Mouse (Mus musculus) cerebellum, adult 9-10 months (tissue): ENCODE measurements at regions not wholly inside any gene's neighbourhood (a gene's known extent, or its start where the extent isn't known, plus 50 kb on each side); places are given as distances from the start of the nearest gene placed in this dataset.

ENCODE experiments used
- DNase-seq: peaks from one replicate; pipeline ENCODE4 v3.0.0; 2022

GRCm38 (mm10) chr1:127001700-127002099, 171.1 kb upstream of the Nckap5 start:
- no peak for DNase-seq

GRCm38 (mm10) chr1:126993061-126993640, 162.6 kb upstream of the Nckap5 start:
- peak; percentile 28 for DNase-seq

GRCm38 (mm10) chr1:126992441-126992840, 161.8 kb upstream of the Nckap5 start:
- no peak for DNase-seq

- no peak for DNase-seq
These were observed 152.2 kb upstream of the Nckap5 start for GRCm38 (mm10) chr1:126982805-126983204.

- no peak for DNase-seq
These were observed 149.7 kb upstream of the Nckap5 start for GRCm38 (mm10) chr1:126980311-126980710.

GRCm38 (mm10) chr1:126973871-126974270, 143.3 kb upstream of the Nckap5 start:
- DNase-seq = no peak

GRCm38 (mm10) chr1:126971777-126972421, 141.3 kb upstream of the Nckap5 start:
- no peak for DNase-seq

- no peak for DNase-seq
These were observed 140.5 kb upstream of the Nckap5 start for GRCm38 (mm10) chr1:126971118-126971517.

- no peak for DNase-seq
These were observed 135.8 kb upstream of the Nckap5 start for GRCm38 (mm10) chr1:126966394-126966793.

- no peak for DNase-seq
These were observed 125.5 kb upstream of the Nckap5 start for GRCm38 (mm10) chr1:126955839-126956720.

GRCm38 (mm10) chr1:126947860-126948259, 117.3 kb upstream of the Nckap5 start:
- no peak for DNase-seq

- no peak for DNase-seq
These were observed 102.1 kb upstream of the Nckap5 start for GRCm38 (mm10) chr1:126932658-126933057.

GRCm38 (mm10) chr1:126931754-126932153, 101.2 kb upstream of the Nckap5 start:
- DNase-seq = peak; percentile 80

- DNase-seq = no peak
These were observed 100.5 kb upstream of the Nckap5 start for GRCm38 (mm10) chr1:126931093-126931492.

GRCm38 (mm10) chr1:126930611-126931010, 100.0 kb upstream of the Nckap5 start:
- DNase-seq = no peak

GRCm38 (mm10) chr1:126929666-126930065, 99.1 kb upstream of the Nckap5 start:
- DNase-seq = no peak

GRCm38 (mm10) chr1:126928186-126928585, 97.6 kb upstream of the Nckap5 start:
- DNase-seq = no peak

- DNase-seq = peak; percentile 82
These were observed 94.8 kb upstream of the Nckap5 start for GRCm38 (mm10) chr1:126925150-126926035.

GRCm38 (mm10) chr1:126923981-126924380, 93.4 kb upstream of the Nckap5 start:
- DNase-seq = no peak

GRCm38 (mm10) chr1:126922231-126922630, 91.6 kb upstream of the Nckap5 start:
- no peak for DNase-seq

GRCm38 (mm10) chr1:126918876-126919275, 88.3 kb upstream of the Nckap5 start:
- no peak for DNase-seq

- no peak for DNase-seq
These were observed 87.3 kb upstream of the Nckap5 start for GRCm38 (mm10) chr1:126917872-126918271.

- DNase-seq = no peak
These were observed 85.8 kb upstream of the Nckap5 start for GRCm38 (mm10) chr1:126916369-126916768.
